Comparison of ENCODE assay signal across 9 mouse cellular contexts in genomic region chr16:95704662-95705330, GRCm38 (mm10). TPM values are rescaled to one million over a fixed set of nuclear protein-coding genes. Genes with fewer than 3 reads are reported as not detected.
A peak's percentile ranks its signal among the peaks of the same experiment; 100 is the strongest.
DNase-seq lines count a peak whose midpoint lies in the region; ATAC-seq and TF ChIP-seq lines count a peak whose summit lies in the region.
"Had no signal": no experiment of that assay in that cellular context is flagged by ENCODE, and none has a peak within 500 bp of the region (broad histone marks: within the 10 kb centered on the region; RNA-seq: fewer than 3 reads in every experiment).

No protein-coding gene starts in this region.

- TF ChIP-seq EP300 in heart, postnatal 0 days (IDR thresholded peaks at IDR 0.05; ENCODE audit: low read depth) = no peak

- peaks cover 16% of the 10 kb centered on the region for H3K36me3 ChIP-seq in heart, postnatal 0 days (replicated peaks; ENCODE audit: control insufficient read depth, insufficient read depth, low read length)
- H3K36me3 ChIP-seq in liver, embryonic 15.5 days (replicated peaks) = peaks cover 12% of the 10 kb centered on the region

- H3K4me2 ChIP-seq in heart, postnatal 0 days (ENCODE audit: low read depth, low read length) = peak overlapping the region; percentile 88
- peak overlapping the region; percentile 37 for H3K4me2 ChIP-seq in liver, embryonic 15.5 days

- no peaks in the 10 kb centered on the region for H3K9me3 ChIP-seq in heart, postnatal 0 days (replicated peaks; ENCODE audit: control insufficient read depth, low read length)
- no peaks in the 10 kb centered on the region for H3K9me3 ChIP-seq in liver, embryonic 15.5 days (replicated peaks)

- peaks cover 30% of the 10 kb centered on the region for H3K4me1 ChIP-seq in lung, adult 2 months (ENCODE audit: control insufficient read depth, insufficient read depth, low read length)
- H3K4me1 ChIP-seq in heart, postnatal 0 days (ENCODE audit: control insufficient read depth, insufficient read depth) = peaks cover 31% of the 10 kb centered on the region
- H3K4me1 ChIP-seq in liver, embryonic 15.5 days (replicated peaks) = peaks cover 16% of the 10 kb centered on the region

- no peak for TF ChIP-seq POLR2A in lung, adult 2 months (IDR thresholded peaks at IDR 0.05; ENCODE audit: borderline replicate concordance, extremely low read depth, low read depth, low read length)

- H3K4me3 ChIP-seq in lung, adult 2 months (replicated peaks; ENCODE audit: extremely low read depth, low read depth, low read length) = peak overlapping the region; percentile 59
- H3K4me3 ChIP-seq in heart, postnatal 0 days (ENCODE audit: low read depth, low read length) = peak overlapping the region; percentile 86
- no peak overlapping the region for H3K4me3 ChIP-seq in liver, embryonic 15.5 days (replicated peaks)

- TF ChIP-seq CTCF in lung, adult 2 months (IDR thresholded peaks at IDR 0.05; ENCODE audit: insufficient read depth, low read length) = no peak
- TF ChIP-seq CTCF in heart, postnatal 0 days (IDR thresholded peaks at IDR 0.05; ENCODE audit: low read depth) = no peak

- peak overlapping the region; percentile 76 for H3K27ac ChIP-seq in heart, postnatal 0 days (ENCODE audit: low read depth)
- no peak overlapping the region for H3K27ac ChIP-seq in liver, embryonic 15.5 days (replicated peaks)

- H3K9ac ChIP-seq in heart, postnatal 0 days (replicated peaks; ENCODE audit: low read depth, low read length) = peak overlapping the region; percentile 59
- no peak overlapping the region for H3K9ac ChIP-seq in liver, embryonic 15.5 days

- DNase-seq in cerebellum, adult 9-11 months = peak; percentile 23
- DNase-seq in cerebellum, postnatal 4 days (ENCODE audit: low spot score in 2 of 2) = no peak
- no peak for DNase-seq in lung, adult 2 months
- DNase-seq in lung, postnatal 10 days = no peak
- DNase-seq in heart, postnatal 0 days (ENCODE audit: low spot score) = peak; percentile 29
- no peak for DNase-seq in gastrocnemius, postnatal 10 days
- DNase-seq in embryo, embryonic 9.5 days (ENCODE audit: extremely low spot score) = no peak
- DNase-seq: adrenal gland, adult 8-10 months had no signal

- ATAC-seq in heart, postnatal 0 days (ENCODE audit: insufficient read depth, low read depth) = no peak
- ATAC-seq in liver, embryonic 15.5 days (ENCODE audit: insufficient read depth) = no peak

- no peaks in the 10 kb centered on the region for H3K27me3 ChIP-seq in heart, postnatal 0 days (ENCODE audit: control insufficient read depth, insufficient read depth, low read length)
- no peaks in the 10 kb centered on the region for H3K27me3 ChIP-seq in liver, embryonic 15.5 days

- WGBS in lung, adult 2 months = 40% methylated on average over 10 of the region's 10 CpGs
- WGBS in heart, postnatal 0 days = 25% methylated on average over 10 of the region's 10 CpGs
- WGBS in liver, embryonic 15.5 days (ENCODE audit: insufficient replicate concordance) = 70% methylated on average over 10 of the region's 10 CpGs

RNA-seq across cellular contexts. Expression of gene Ets2, which starts 2.9 kb away (rescaled TPM):
- polyA plus RNA-seq in lung, adult 2 months (2012; rRNA removed) = 113 and 270 TPM in 2 replicates
- 61.2 and 69.2 TPM in 2 replicates for total RNA-seq in heart, postnatal 0 days (2014; rRNA removed; ENCODE audit: low replicate concordance)
- 44.0 and 45.0 TPM in 2 replicates for polyA plus RNA-seq in heart, postnatal 0 days (2015; fragmentation: Nextera tagmentation; extraction: Ambion mirVana)
- 11.7 and 13.1 TPM in 2 replicates for polyA plus RNA-seq in liver, embryonic 15.5 days (2015; fragmentation: Nextera tagmentation; extraction: Ambion mirVana)
- total RNA-seq in gastrocnemius, postnatal 10 days (2021) = 10 to 100 TPM; 57.8 to 65.1 TPM

Comparison
In these comparisons a context has a peak if more than half of its experiments do, and no peak if none do; other contexts are left out.
1. DNase-seq: peak in cerebellum, adult 9-11 months (single experiment) and heart, postnatal 0 days (single experiment); none in cerebellum, postnatal 4 days (0 of 2), lung, adult 2 months (single experiment), lung, postnatal 10 days (single experiment), gastrocnemius, postnatal 10 days (single experiment) and embryo, embryonic 9.5 days (single experiment).